Mouse (Mus musculus): ENCODE measurements around the gene Rbbp5. TPM values are rescaled to one million over a fixed set of nuclear protein-coding genes. Genes with fewer than 3 reads are reported as not detected.

Gene Rbbp5
- polyA plus RNA-seq, 1 experiment from 2014 or later, result 36.4 TPM

DNA sequence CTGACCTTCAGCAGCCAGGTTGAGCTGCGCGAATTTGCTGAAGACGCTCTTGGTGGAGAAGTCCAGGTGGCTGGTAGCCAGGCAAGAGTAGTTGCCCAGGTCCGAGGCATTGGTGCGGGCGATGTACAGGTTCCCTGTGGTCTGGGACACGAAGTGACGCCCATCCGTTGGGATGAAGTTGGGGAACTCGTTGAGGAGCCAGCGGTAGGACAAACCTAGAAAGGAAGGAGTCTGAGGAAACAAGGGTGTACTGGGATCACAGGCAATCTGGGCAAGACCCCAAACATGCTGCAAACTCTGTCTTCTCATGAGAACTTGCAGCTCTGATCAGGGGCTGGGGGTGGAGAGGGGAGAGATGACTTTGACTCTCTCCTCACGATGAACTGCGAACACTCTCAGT, 50.9 kb downstream of the Rbbp5 start:
- Histone ChIP-seq H3K4me3 (ENCODE audit: low read length) (no peak overlapping the region), H3K9ac (ENCODE audit: low read depth, low read length) (no peak overlapping the region), H3K27me3 (replicated peaks; ENCODE audit: control insufficient read depth, insufficient read depth, low read length) (no peaks in the 10 kb centered on the region), H3K27ac (ENCODE audit: low read depth, low read length) (no peak overlapping the region), H3K36me3 (ENCODE audit: control insufficient read depth, insufficient read depth, low read length) (peaks cover 2% of the 10 kb centered on the region), H3K4me1 (ENCODE audit: control insufficient read depth, insufficient read depth, low read depth, low read length) (peaks cover 15% of the 10 kb centered on the region), H3K4me2 (ENCODE audit: low read length) (no peak overlapping the region), H3K9me3 (ENCODE audit: control insufficient read depth, low read length) (no peaks in the 10 kb centered on the region)
- 92% methylated on average over 13 of the region's 13 CpGs for WGBS
- ATAC-seq, result no peak

DNA sequence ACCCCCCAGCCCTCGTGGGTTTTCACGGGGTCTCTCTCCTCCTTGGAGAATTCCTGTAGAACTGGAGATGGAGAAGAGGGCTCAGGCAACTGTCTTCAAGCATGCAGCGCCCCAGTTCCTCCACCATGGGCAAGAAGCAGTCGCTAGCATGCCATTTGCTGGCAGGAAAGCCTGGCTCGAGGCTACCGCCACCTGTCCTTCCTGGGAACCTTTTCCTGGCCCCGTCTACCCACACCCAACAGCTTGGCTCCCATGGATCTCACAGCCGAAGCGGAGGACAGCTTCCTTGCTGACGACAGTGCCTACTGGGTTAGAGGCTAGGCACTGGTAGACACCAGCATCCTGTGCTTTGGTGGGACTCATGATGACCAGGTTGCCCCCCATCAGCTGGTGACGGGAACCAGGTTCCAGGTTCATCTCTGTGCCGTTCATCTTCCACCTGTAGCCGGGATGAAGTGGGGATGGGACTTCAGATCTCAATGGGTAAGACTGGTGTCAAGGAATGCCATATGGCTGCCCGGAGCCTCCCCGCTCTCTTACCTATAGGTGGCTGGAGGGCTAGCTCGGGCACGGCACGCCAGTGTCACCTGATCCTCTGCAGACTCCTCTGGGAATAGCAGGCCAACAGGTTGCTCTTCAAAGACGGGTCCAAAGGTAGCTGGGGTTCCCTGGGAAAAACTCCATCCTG, 51.6 kb downstream of the Rbbp5 start:
- ATAC-seq, result no peak
- H3K9ac ChIP-seq (ENCODE audit: low read depth, low read length), result no peak overlapping the region; the same call in 1 of the 2 replicates
- H3K4me1 ChIP-seq (ENCODE audit: control insufficient read depth, insufficient read depth, low read depth, low read length), result peaks cover 18% of the 10 kb centered on the region

DNA sequence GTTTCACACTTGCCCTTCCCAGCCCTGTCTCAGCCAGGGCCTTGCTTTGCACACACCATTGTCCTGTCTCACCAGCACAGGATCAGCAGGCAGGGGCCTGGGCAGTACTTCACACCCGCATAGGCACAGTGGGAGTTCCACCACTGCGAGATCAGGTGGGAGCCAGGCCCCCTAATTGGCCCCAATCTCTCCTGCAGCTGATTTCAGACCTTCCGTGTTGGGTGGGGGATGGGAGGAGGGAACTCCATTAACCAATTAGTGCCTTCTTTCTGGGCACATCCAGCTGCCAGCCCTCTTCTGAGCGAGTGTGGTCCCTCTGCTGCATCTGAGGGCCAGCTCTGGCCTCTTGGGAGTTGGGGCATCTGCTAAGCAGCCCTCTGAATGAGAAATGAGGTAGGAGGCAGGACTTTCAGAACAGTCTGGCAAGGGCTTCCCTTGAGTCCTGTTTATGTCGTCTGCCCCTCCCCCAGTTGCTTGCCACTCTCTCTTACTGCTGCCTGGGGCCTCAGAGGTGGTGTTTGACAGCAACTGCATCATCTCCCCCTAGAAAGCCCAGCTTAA, 53.5 kb downstream of the Rbbp5 start:
- WGBS, result 3% methylated on average over 5 of the region's 5 CpGs
- no peak overlapping the region for H3K4me3 ChIP-seq (ENCODE audit: low read length)
- H3K4me1 ChIP-seq (ENCODE audit: control insufficient read depth, insufficient read depth, low read depth, low read length), result peaks cover 22% of the 10 kb centered on the region
- no peak overlapping the region for H3K4me2 ChIP-seq (ENCODE audit: low read length)
- H3K9ac ChIP-seq (ENCODE audit: low read depth, low read length), result peak overlapping the region; percentile 27
- no peaks in the 10 kb centered on the region for H3K9me3 ChIP-seq (ENCODE audit: control insufficient read depth, low read length)
- no peak overlapping the region for H3K27ac ChIP-seq (ENCODE audit: low read depth, low read length)
- peak; percentile 37 for ATAC-seq
- 0 out of 2 replicates have a peak, but pooled peaks cover 2% of the 10 kb centered on the region for H3K36me3 ChIP-seq (ENCODE audit: control insufficient read depth, insufficient read depth, low read length)
- no peaks in the 10 kb centered on the region for H3K27me3 ChIP-seq (replicated peaks; ENCODE audit: control insufficient read depth, insufficient read depth, low read length)

More for the DNA sequence above, 51.6 kb downstream of the Rbbp5 start:
- Histone ChIP-seq H3K27ac (ENCODE audit: low read depth, low read length) (no peak overlapping the region), H3K27me3 (replicated peaks; ENCODE audit: control insufficient read depth, insufficient read depth, low read length) (no peaks in the 10 kb centered on the region), H3K4me3 (ENCODE audit: low read length) (no peak overlapping the region), H3K9me3 (ENCODE audit: control insufficient read depth, low read length) (no peaks in the 10 kb centered on the region), H3K36me3 (ENCODE audit: control insufficient read depth, insufficient read depth, low read length) (peaks cover 2% of the 10 kb centered on the region; the same call in 1 of the 2 replicates), H3K4me2 (ENCODE audit: low read length) (no peak overlapping the region)
- WGBS, result 92% methylated on average over 19 of the region's 19 CpGs

DNA sequence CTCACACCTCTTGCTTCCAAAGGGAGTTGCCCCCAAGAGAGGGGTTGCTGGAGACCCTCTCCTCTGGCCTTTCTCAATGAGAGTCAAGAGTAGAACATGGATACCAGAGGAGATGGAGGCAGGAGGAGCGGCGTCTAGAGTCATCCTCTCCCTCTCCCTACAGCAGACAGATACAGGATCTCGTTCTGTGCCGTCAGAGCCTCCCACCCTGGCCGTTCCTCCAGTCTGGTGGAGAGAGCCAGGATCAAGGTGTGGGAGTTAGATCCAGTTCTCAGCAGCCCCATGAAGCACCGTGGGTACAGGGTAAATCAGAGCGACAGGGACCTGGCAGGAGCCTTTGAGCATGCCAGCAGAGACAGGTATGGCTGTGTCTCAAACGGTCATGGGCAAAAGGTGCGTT, 55.4 kb downstream of the Rbbp5 start:
- no peak overlapping the region for H3K4me2 ChIP-seq (ENCODE audit: low read length)
- H3K9ac ChIP-seq (ENCODE audit: low read depth, low read length), result no peak overlapping the region
- H3K4me1 ChIP-seq (ENCODE audit: control insufficient read depth, insufficient read depth, low read depth, low read length), result peaks cover 16% of the 10 kb centered on the region
- H3K27me3 ChIP-seq (replicated peaks; ENCODE audit: control insufficient read depth, insufficient read depth, low read length), result no peaks in the 10 kb centered on the region
- H3K9me3 ChIP-seq (ENCODE audit: control insufficient read depth, low read length), result no peaks in the 10 kb centered on the region
- H3K36me3 ChIP-seq (ENCODE audit: control insufficient read depth, insufficient read depth, low read length), result 0 out of 2 replicates have a peak, but pooled peaks cover 1% of the 10 kb centered on the region
- no peak for ATAC-seq
- no peak overlapping the region for H3K27ac ChIP-seq (ENCODE audit: low read depth, low read length)
- no peak overlapping the region for H3K4me3 ChIP-seq (ENCODE audit: low read length)
- 70% methylated on average over 9 of the region's 9 CpGs for WGBS

DNA sequence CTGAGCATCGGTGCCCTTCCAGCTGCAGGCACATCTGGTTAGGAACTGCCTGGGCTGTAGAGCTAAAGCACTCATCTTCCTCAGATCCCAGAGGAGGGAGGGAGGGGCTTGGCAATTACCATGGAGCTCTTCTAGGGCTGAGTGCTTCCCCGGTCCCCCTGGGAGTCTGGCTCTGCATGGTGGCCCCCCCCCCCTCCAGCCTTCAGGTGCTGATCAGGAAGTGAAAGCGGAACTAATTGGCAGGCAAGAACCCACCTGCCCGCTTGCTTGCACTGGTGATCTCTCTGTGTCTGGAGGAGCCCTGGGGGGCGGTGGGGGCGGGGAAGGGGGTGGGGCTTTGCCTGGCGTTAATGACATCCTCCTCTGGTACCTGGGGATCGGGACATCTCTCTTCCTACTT, 56.7 kb downstream of the Rbbp5 start:
- Histone ChIP-seq H3K4me2 (ENCODE audit: low read length) (0 out of 2 replicates have a peak overlapping the region, but pooled peaks have one; percentile 2), H3K27ac (ENCODE audit: low read depth, low read length) (no peak overlapping the region), H3K9me3 (ENCODE audit: control insufficient read depth, low read length) (no peaks in the 10 kb centered on the region), H3K4me1 (ENCODE audit: control insufficient read depth, insufficient read depth, low read depth, low read length) (peaks cover 16% of the 10 kb centered on the region), H3K36me3 (ENCODE audit: control insufficient read depth, insufficient read depth, low read length) (no peaks in the 10 kb centered on the region), H3K27me3 (replicated peaks; ENCODE audit: control insufficient read depth, insufficient read depth, low read length) (no peaks in the 10 kb centered on the region), H3K9ac (ENCODE audit: low read depth, low read length) (peak overlapping the region; percentile 38), H3K4me3 (ENCODE audit: low read length) (no peak overlapping the region)
- ATAC-seq, result 0 out of 2 replicates have a peak, but pooled peaks have one; percentile 10
- WGBS, result 1% methylated on average over 8 of the region's 8 CpGs

DNA sequence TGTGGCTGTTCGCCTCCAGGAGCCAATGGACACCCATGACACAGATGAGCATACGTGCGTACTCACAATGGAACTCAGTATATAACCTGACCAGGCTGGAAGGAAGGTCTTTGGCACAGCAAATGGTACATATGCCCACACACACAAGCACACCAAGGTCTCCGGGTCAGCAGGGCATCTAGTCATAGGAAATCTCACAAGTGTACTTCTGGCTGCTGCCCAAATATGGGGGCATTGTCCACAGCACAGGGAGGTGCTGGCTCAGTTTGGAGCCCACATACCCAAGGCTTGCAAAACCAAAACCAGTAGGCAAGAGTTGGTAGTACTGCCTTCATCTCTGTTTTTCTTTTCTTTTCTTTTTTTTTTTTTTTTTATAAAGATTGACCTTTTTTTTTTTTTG, 58.4 kb downstream of the Rbbp5 start:
- H3K4me2 ChIP-seq (ENCODE audit: low read length), result no peak overlapping the region
- H3K4me1 ChIP-seq (ENCODE audit: control insufficient read depth, insufficient read depth, low read depth, low read length), result peaks cover 15% of the 10 kb centered on the region
- H3K9me3 ChIP-seq (ENCODE audit: control insufficient read depth, low read length), result no peaks in the 10 kb centered on the region
- H3K36me3 ChIP-seq (ENCODE audit: control insufficient read depth, insufficient read depth, low read length), result no peaks in the 10 kb centered on the region
- WGBS, result 90% methylated on average over 4 of the region's 4 CpGs
- H3K27ac ChIP-seq (ENCODE audit: low read depth, low read length), result no peak overlapping the region
- no peak for ATAC-seq
- H3K27me3 ChIP-seq (replicated peaks; ENCODE audit: control insufficient read depth, insufficient read depth, low read length), result no peaks in the 10 kb centered on the region
- H3K4me3 ChIP-seq (ENCODE audit: low read length), result no peak overlapping the region
- no peak overlapping the region for H3K9ac ChIP-seq (ENCODE audit: low read depth, low read length)

DNA sequence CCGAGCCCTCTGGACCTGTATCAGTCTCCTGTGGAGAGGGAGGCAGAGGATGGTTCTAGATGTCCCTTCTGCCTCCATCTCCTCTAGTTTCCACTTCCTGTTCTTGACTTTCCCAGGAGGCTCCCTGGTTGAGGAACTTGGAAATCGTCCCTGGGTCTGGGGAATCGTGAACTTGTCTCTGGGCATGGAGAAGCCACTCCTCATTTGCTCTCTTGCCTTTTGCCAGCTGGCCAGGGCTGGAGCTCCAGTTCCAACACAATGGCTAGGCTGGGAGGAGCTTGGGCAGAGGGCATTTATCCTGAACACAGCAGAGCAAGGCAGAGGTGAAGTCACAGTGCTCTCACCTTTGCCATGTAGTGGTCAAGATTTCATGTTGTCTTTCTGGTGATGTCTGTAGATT, 59.3 kb downstream of the Rbbp5 start:
- H3K9ac ChIP-seq (ENCODE audit: low read depth, low read length), result no peak overlapping the region
- peaks cover 13% of the 10 kb centered on the region for H3K4me1 ChIP-seq (ENCODE audit: control insufficient read depth, insufficient read depth, low read depth, low read length)
- no peaks in the 10 kb centered on the region for H3K36me3 ChIP-seq (ENCODE audit: control insufficient read depth, insufficient read depth, low read length)
- H3K27ac ChIP-seq (ENCODE audit: low read depth, low read length), result no peak overlapping the region
- H3K4me3 ChIP-seq (ENCODE audit: low read length), result no peak overlapping the region
- H3K4me2 ChIP-seq (ENCODE audit: low read length), result no peak overlapping the region
- H3K27me3 ChIP-seq (replicated peaks; ENCODE audit: control insufficient read depth, insufficient read depth, low read length), result no peaks in the 10 kb centered on the region
- ATAC-seq, result no peak
- H3K9me3 ChIP-seq (ENCODE audit: control insufficient read depth, low read length), result no peaks in the 10 kb centered on the region
- WGBS, result 78% methylated on average over 3 of the region's 3 CpGs

DNA sequence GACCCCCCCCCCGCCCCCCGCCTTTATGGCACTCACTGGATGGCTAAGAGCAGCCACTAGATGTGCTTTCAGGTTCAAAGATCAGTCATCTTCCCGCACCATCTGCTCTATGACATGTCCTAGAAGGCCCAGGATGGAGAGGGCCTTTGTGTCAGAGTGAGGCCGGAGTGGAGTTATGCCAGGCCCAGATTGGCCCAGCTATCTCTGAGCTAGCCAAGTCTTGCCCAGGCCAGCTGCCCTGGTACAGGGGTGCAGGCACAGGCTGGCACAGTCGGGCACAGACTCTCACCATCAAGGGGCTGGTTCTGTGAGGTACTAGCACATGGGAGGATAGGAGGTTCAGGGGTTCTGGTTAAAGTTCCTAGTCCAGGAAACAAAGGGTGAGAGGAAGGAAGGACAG, 60.6 kb downstream of the Rbbp5 start:
- Histone ChIP-seq H3K4me1 (ENCODE audit: control insufficient read depth, insufficient read depth, low read depth, low read length) (peaks cover 18% of the 10 kb centered on the region), H3K4me3 (ENCODE audit: low read length) (no peak overlapping the region), H3K9me3 (ENCODE audit: control insufficient read depth, low read length) (no peaks in the 10 kb centered on the region), H3K4me2 (ENCODE audit: low read length) (no peak overlapping the region), H3K36me3 (ENCODE audit: control insufficient read depth, insufficient read depth, low read length) (no peaks in the 10 kb centered on the region), H3K27me3 (replicated peaks; ENCODE audit: control insufficient read depth, insufficient read depth, low read length) (no peaks in the 10 kb centered on the region), H3K9ac (ENCODE audit: low read depth, low read length) (no peak overlapping the region), H3K27ac (ENCODE audit: low read depth, low read length) (no peak overlapping the region)
- 74% methylated on average over 5 of the region's 5 CpGs for WGBS
- ATAC-seq, result no peak

DNA sequence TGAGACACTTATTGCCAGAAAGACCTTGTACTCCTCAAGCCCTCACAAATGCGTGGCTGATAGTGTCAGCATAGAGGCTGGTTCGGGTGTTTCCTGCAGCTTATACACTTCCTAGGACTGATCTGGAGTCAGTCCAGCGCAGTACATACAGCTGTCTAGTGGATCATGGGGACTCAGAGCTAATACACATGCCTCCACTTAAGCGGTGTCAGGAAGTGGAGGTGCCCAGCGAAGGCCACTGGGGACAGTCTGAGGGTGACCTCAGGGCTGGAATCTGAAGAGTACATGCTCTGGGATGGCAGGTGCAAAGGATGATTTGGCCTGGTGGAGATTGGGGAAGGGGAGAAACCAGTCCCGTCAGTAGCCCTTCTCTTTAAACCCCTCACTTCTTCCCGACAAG, 63.5 kb downstream of the Rbbp5 start:
- H3K9ac ChIP-seq (ENCODE audit: low read depth, low read length), result peak overlapping the region; percentile 72; the same call in 1 of the 2 replicates
- peak overlapping the region; percentile 69 for H3K4me2 ChIP-seq (ENCODE audit: low read length)
- no peak overlapping the region for H3K27ac ChIP-seq (ENCODE audit: low read depth, low read length)
- no peak for ATAC-seq
- peak overlapping the region; percentile 55 for H3K4me3 ChIP-seq (ENCODE audit: low read length)
- no peaks in the 10 kb centered on the region for H3K9me3 ChIP-seq (ENCODE audit: control insufficient read depth, low read length)
- H3K4me1 ChIP-seq (ENCODE audit: control insufficient read depth, insufficient read depth, low read depth, low read length), result peaks cover 14% of the 10 kb centered on the region
- H3K27me3 ChIP-seq (replicated peaks; ENCODE audit: control insufficient read depth, insufficient read depth, low read length), result no peaks in the 10 kb centered on the region
- H3K36me3 ChIP-seq (ENCODE audit: control insufficient read depth, insufficient read depth, low read length), result no peaks in the 10 kb centered on the region
- 56% methylated on average over 7 of the region's 7 CpGs for WGBS

Data from hindbrain, embryonic 16.5 days (tissue).